Mouse (Mus musculus) erythroid progenitor cell, adult 5-6 weeks (primary cell): ENCODE data around the gene Shtn1. TPM values are rescaled to one million over a fixed set of nuclear protein-coding genes. Genes with fewer than 3 reads are reported as not detected.

ENCODE experiments used
- ATAC-seq: replicated peaks from 2 replicates; pipeline ENCODE4 v1.8.0; 2016; ENCODE audit warnings: moderate number of reproducible peaks, mild to moderate bottlenecking, moderate TSS enrichment, inconsistent platforms; ENCODE audit not compliant: poor library complexity, low FRiP score, severe bottlenecking
- total RNA-seq, 2 experiments: library from RNA; stranded (forward) in 1 of 2; stranded (reverse) in 1 of 2; fragments of 150-400 nt in 1 of 2; fragments of 186-747, 209-891 nt in 1 of 2; gene quantifications; 2 replicates each; pipeline versions ENCODE4 v1.2.3 to v1.2.4; 2015 to 2017; ENCODE audit warnings: low replicate concordance in 2 of 2

Shtn1 gene
- total RNA-seq, 2 experiments from 2014 or later, result 0.38 TPM; not detected in 1

GRCm38 (mm10) chr19:59053931-59054631 lies 21.8 kb downstream of the Shtn1 start:
- no peak for ATAC-seq

GRCm38 (mm10) chr19:59052783-59053490 lies 23.0 kb downstream of the Shtn1 start:
- ATAC-seq, result no peak

GRCm38 (mm10) chr19:59052053-59052452 lies 23.8 kb downstream of the Shtn1 start:
- no peak for ATAC-seq

DNA sequence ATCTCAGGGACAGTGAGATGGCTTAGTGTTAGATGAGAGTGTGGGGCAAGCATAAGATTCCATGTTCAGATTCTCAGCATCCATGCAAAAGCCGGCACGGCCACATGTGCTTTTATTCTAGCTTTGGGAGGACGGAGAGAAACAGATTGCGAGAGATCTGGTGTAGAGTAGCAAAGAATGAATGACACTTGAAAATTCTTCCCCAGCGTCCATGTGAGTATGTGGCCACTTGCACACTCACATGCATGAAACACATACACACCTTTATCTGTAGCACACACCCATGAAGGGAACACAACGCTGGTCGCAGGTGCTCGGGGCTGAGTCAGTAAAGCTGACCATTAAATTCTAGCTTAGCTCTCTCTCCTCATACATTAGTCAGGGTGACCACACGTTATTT lies 24.3 kb downstream of the Shtn1 start:
- ATAC-seq, result no peak

GRCm38 (mm10) chr19:59048852-59049251 lies 27.0 kb downstream of the Shtn1 start:
- no peak for ATAC-seq

- ATAC-seq, result no peak
These were observed 28.4 kb downstream of the Shtn1 start for GRCm38 (mm10) chr19:59047511-59047910.

DNA sequence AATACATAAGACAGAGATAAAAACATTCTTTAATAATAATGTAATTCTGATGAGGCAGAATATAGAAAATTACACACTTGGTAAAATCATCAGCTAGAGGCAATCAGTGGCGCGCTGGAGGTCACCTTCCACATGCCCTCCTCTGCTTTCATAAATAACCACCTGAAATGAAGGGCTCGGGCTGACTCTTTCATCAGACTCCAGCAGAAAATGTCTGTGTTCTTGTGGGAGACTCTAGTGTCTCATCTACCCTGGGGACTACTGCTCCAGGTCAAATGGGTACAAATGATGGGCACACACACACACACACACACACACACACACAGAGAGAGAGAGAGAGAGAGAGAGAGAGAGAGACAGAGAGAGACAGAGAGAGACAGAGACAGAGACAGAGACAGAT lies 34.8 kb downstream of the Shtn1 start:
- no peak for ATAC-seq

DNA sequence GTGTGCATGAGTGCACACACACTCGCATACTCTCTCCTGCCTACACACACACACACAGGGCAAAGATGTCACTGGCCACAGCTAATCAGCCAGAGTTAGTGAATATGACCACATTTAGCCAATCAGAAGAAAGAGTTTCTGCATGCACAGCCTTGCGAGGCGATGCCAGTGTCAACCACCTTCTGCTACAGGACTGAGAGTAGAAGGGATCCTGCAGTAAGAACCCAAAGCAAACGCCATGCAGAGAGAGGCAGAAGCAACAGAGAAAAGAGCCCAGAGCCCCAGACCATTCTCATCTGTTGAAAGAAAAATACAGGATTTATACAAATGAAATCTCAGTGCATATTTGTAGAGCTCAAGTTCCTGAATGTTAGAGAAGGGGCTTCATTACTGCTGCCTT lies 37.1 kb downstream of the Shtn1 start:
- ATAC-seq, result no peak

- no peak for ATAC-seq
These were observed 39.1 kb downstream of the Shtn1 start for GRCm38 (mm10) chr19:59036811-59037210.

DNA sequence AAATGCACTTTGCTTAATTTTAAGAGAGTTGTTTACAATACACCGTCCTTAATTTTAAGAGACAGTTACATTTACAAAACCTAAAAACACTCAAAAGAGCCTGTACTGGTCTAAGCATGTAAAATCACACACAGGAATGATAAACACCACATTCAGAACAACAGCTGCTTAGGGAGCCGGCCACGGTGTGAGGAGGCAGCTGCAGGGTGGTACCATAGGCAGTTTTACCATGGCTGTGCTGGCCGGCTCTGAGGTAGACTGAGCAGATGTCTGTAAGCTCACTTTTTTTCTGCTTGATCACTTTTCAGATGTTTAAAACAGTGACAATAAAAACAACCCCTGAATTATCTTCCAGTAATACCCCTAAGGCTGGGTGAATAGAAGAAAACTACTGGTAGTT lies 42.7 kb downstream of the Shtn1 start:
- no peak for ATAC-seq

DNA sequence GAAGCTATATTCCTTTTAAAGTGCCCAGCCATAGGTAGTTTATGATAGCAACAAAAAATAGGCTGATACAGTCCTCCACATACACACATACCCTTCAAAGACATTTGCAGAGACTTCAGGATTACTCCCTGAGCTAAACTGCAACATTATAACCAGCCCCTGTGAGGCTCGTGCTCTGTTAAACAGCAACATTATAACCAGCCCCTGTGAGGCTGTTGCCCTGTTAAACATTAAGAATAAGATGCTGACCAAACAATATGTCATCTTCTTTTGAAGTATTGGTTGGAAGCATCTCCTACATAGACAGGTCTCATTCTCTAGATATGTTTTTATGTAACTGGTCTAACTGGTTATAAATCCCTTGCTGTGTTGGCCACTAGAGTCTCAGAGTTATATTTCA lies 45.7 kb downstream of the Shtn1 start:
- no peak for ATAC-seq

- no peak for ATAC-seq
These were observed 46.9 kb downstream of the Shtn1 start for GRCm38 (mm10) chr19:59029011-59029410.

GRCm38 (mm10) chr19:59028130-59028529 lies 47.8 kb downstream of the Shtn1 start:
- no peak for ATAC-seq

DNA sequence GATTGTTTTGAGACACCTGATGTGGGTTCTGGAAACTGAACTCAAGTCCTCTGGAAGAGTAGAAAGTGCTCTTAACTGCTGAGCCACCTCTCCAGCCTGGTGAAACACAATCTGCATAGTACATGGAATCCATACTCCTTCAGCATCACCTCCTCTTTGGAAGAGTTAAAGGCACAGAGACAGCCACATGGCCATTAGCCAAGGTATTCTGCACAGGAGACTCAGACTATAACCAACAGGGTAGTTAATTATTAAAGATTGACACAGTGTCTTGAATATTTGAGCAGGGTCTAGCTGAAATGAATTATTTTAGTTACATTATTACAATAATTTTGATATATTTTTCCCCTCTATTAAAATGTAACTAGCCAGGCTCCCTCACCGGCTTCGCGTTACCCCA lies 52.0 kb downstream of the Shtn1 start:
- ATAC-seq, result no peak

GRCm38 (mm10) chr19:59021644-59022043 lies 54.3 kb downstream of the Shtn1 start:
- ATAC-seq, result no peak

- no peak for ATAC-seq
These were observed 65.1 kb downstream of the Shtn1 start for GRCm38 (mm10) chr19:59010802-59011201.

- ATAC-seq, result no peak
These were observed 69.1 kb downstream of the Shtn1 start for GRCm38 (mm10) chr19:59006577-59007340.

- ATAC-seq, result no peak
These were observed 73.1 kb downstream of the Shtn1 start for GRCm38 (mm10) chr19:59002827-59003226.

DNA sequence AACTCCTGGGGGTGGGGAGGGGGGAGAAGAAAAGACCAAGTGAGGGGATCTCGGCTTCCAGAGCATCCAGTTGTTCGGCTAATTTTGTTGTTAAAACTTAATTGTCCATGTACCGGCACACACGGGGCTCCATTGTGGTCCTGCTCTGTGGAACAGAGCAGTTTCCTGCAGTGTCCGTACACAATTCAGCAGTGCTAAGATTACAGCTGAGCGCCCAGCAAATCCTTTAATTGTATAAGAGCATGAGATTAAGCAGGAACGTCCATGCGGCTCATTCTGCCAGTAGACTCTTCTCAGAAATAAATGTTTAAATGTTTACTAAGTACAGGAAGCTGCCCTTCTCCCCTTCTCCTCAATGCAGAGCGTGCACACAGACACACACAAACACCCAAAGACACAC lies 94.3 kb downstream of the Shtn1 start:
- ATAC-seq, result no peak

GRCm38 (mm10) chr19:58980056-58980440 lies 95.9 kb downstream of the Shtn1 start:
- no peak for ATAC-seq
